In genomic region chr15:101983315-101983948, GRCm38 (mm10) we compare ENCODE assay signal across 8 mouse cellular contexts. TPM values are rescaled to one million over a fixed set of nuclear protein-coding genes. Genes with fewer than 3 reads are reported as not detected.
A peak's percentile ranks its signal among the peaks of the same experiment; 100 is the strongest.
DNase-seq lines count a peak whose midpoint lies in the region; ATAC-seq lines count a peak whose summit lies in the region.
"Had no signal": no experiment of that assay in that cellular context is flagged by ENCODE, and none has a peak within 500 bp of the region (broad histone marks: within the 10 kb centered on the region; RNA-seq: fewer than 3 reads in every experiment).

No protein-coding gene starts in this region.

- peak overlapping the region; percentile 37; the same call in 1 of the 2 replicates for H3K4me2 ChIP-seq in neural tube, embryonic 11.5 days (ENCODE audit: low read depth)
- peak overlapping the region; percentile 46 for H3K4me2 ChIP-seq in forebrain, embryonic 14.5 days (ENCODE audit: low read length)
- peak overlapping the region; percentile 57 for H3K4me2 ChIP-seq in liver, embryonic 12.5 days

- ATAC-seq in neural tube, embryonic 11.5 days (ENCODE audit: insufficient read depth, low FRiP score, low TSS enrichment): no peak
- ATAC-seq in forebrain, embryonic 14.5 days: no peak
- ATAC-seq in liver, embryonic 12.5 days: no peak

- no peak overlapping the region for H3K9ac ChIP-seq in neural tube, embryonic 11.5 days (ENCODE audit: low read length)
- peak overlapping the region; percentile 40; the same call in 1 of the 2 replicates for H3K9ac ChIP-seq in forebrain, embryonic 14.5 days (ENCODE audit: low read length)
- H3K9ac ChIP-seq in liver, embryonic 12.5 days: no peak overlapping the region

- no peaks in the 10 kb centered on the region for H3K36me3 ChIP-seq in neural tube, embryonic 11.5 days (ENCODE audit: control insufficient read depth, insufficient read depth, low read length)
- H3K36me3 ChIP-seq in forebrain, embryonic 14.5 days (ENCODE audit: control insufficient read depth, insufficient read depth, low read length): no peaks in the 10 kb centered on the region
- no peaks in the 10 kb centered on the region for H3K36me3 ChIP-seq in liver, embryonic 12.5 days

- no peak for DNase-seq in neural tube, embryonic 11.5 days (ENCODE audit: low spot score)
- DNase-seq in neural tube, embryonic 10.5 days (ENCODE audit: extremely low spot score, low spot score): no peak
- no peak for DNase-seq in forebrain, embryonic 14.5 days (ENCODE audit: low spot score)
- DNase-seq in testis, postnatal 10 days (ENCODE audit: low spot score): no peak
- DNase-seq in cerebellum, postnatal 25 days: no peak
- no peak for DNase-seq in adrenal gland, postnatal 25 days

- no peaks in the 10 kb centered on the region for H3K27me3 ChIP-seq in neural tube, embryonic 11.5 days (ENCODE audit: control insufficient read depth, insufficient read depth, low read length)
- H3K27me3 ChIP-seq in forebrain, embryonic 14.5 days (replicated peaks; ENCODE audit: control insufficient read depth, insufficient read depth, low read length): no peaks in the 10 kb centered on the region
- H3K27me3 ChIP-seq in liver, embryonic 12.5 days (replicated peaks): no peaks in the 10 kb centered on the region

- peaks cover 4% of the 10 kb centered on the region; the same call in 1 of the 2 replicates for H3K4me1 ChIP-seq in neural tube, embryonic 11.5 days (ENCODE audit: control insufficient read depth, insufficient read depth, low read length)
- no peaks in the 10 kb centered on the region for H3K4me1 ChIP-seq in forebrain, embryonic 14.5 days (ENCODE audit: control insufficient read depth, insufficient read depth, low read length)
- H3K4me1 ChIP-seq in liver, embryonic 12.5 days: peaks cover 25% of the 10 kb centered on the region

- H3K9me3 ChIP-seq in neural tube, embryonic 11.5 days (ENCODE audit: control insufficient read depth, low read length): no peaks in the 10 kb centered on the region
- H3K9me3 ChIP-seq in forebrain, embryonic 14.5 days (replicated peaks; ENCODE audit: control insufficient read depth, low read length): no peaks in the 10 kb centered on the region
- H3K9me3 ChIP-seq in liver, embryonic 12.5 days (replicated peaks): no peaks in the 10 kb centered on the region

- no peak overlapping the region for H3K4me3 ChIP-seq in neural tube, embryonic 11.5 days (ENCODE audit: low read depth, low read length)
- no peak overlapping the region for H3K4me3 ChIP-seq in forebrain, embryonic 14.5 days (ENCODE audit: low read depth, low read length)
- peak overlapping the region; percentile 28; the same call in 1 of the 2 replicates for H3K4me3 ChIP-seq in liver, embryonic 12.5 days

- no peak overlapping the region for H3K27ac ChIP-seq in neural tube, embryonic 11.5 days (ENCODE audit: low read depth, low read length)
- peak overlapping the region; percentile 84 for H3K27ac ChIP-seq in forebrain, embryonic 14.5 days (ENCODE audit: low read depth, low read length)
- peak overlapping the region; percentile 47; the same call in 1 of the 2 replicates for H3K27ac ChIP-seq in liver, embryonic 12.5 days

- WGBS in neural tube, embryonic 11.5 days: 80% methylated on average over 13 of the region's 13 CpGs
- WGBS in forebrain, embryonic 14.5 days: 81% methylated on average over 13 of the region's 13 CpGs
- WGBS in liver, embryonic 12.5 days (ENCODE audit: insufficient replicate concordance): 69% methylated on average over 13 of the region's 13 CpGs

RNA-seq across cellular contexts. Expression of gene Krt8, which starts 20.9 kb away (rescaled TPM):
- 13.1 and 13.5 TPM in 2 replicates for polyA plus RNA-seq in neural tube, embryonic 11.5 days (2014; fragmentation: Nextera tagmentation; extraction: Ambion mirVana)
- polyA plus RNA-seq in forebrain, embryonic 14.5 days (2014; fragmentation: Nextera tagmentation; extraction: Ambion mirVana): 2.7 and 3.7 TPM in 2 replicates
- 71.9 and 75.3 TPM in 2 replicates for polyA plus RNA-seq in liver, embryonic 12.5 days (2016; fragmentation: Nextera tagmentation; extraction: Ambion mirVana)
- 0.36 and 1.00 TPM in 2 replicates for total RNA-seq in adrenal gland, postnatal 25 days (2021)

RNA-seq across cellular contexts. Expression of gene Krt78, which starts 29.3 kb away (rescaled TPM):
- not detected in 2 replicates for polyA plus RNA-seq in neural tube, embryonic 11.5 days (2014; fragmentation: Nextera tagmentation; extraction: Ambion mirVana)
- polyA plus RNA-seq in forebrain, embryonic 14.5 days (2014; fragmentation: Nextera tagmentation; extraction: Ambion mirVana): not detected in 2 replicates
- not detected in 2 replicates for polyA plus RNA-seq in liver, embryonic 12.5 days (2016; fragmentation: Nextera tagmentation; extraction: Ambion mirVana)
- not detected in 2 replicates for total RNA-seq in adrenal gland, postnatal 25 days (2021)
- total RNA-seq: hematopoietic stem cell, adult 5-6 weeks had no signal

RNA-seq across cellular contexts. Expression of gene Krt79, which starts 43.3 kb away (rescaled TPM):
- polyA plus RNA-seq in neural tube, embryonic 11.5 days (2014; fragmentation: Nextera tagmentation; extraction: Ambion mirVana): 0.21 TPM in 1 of 2 replicates, not detected in the other
- 0.10 and 0.27 TPM in 2 replicates for polyA plus RNA-seq in forebrain, embryonic 14.5 days (2014; fragmentation: Nextera tagmentation; extraction: Ambion mirVana)
- not detected in 2 replicates for polyA plus RNA-seq in liver, embryonic 12.5 days (2016; fragmentation: Nextera tagmentation; extraction: Ambion mirVana)
- 0.57 and 0.76 TPM in 2 replicates for total RNA-seq in adrenal gland, postnatal 25 days (2021)
- total RNA-seq: hematopoietic stem cell, adult 5-6 weeks had no signal

RNA-seq across cellular contexts. Expression of gene Krt18, which starts 44.5 kb away (rescaled TPM):
- polyA plus RNA-seq in neural tube, embryonic 11.5 days (2014; fragmentation: Nextera tagmentation; extraction: Ambion mirVana): 8.1 and 10.1 TPM in 2 replicates
- polyA plus RNA-seq in forebrain, embryonic 14.5 days (2014; fragmentation: Nextera tagmentation; extraction: Ambion mirVana): 5.6 and 7.1 TPM in 2 replicates
- 72.7 and 77.6 TPM in 2 replicates for polyA plus RNA-seq in liver, embryonic 12.5 days (2016; fragmentation: Nextera tagmentation; extraction: Ambion mirVana)
- total RNA-seq in adrenal gland, postnatal 25 days (2021): 1.5 and 1.8 TPM in 2 replicates

RNA-seq across cellular contexts. Expression of gene Krt4, which starts 58.9 kb away (rescaled TPM):
- not detected in 2 replicates for polyA plus RNA-seq in neural tube, embryonic 11.5 days (2014; fragmentation: Nextera tagmentation; extraction: Ambion mirVana)
- not detected in 2 replicates for polyA plus RNA-seq in forebrain, embryonic 14.5 days (2014; fragmentation: Nextera tagmentation; extraction: Ambion mirVana)
- polyA plus RNA-seq in liver, embryonic 12.5 days (2016; fragmentation: Nextera tagmentation; extraction: Ambion mirVana): not detected in 2 replicates
- total RNA-seq in adrenal gland, postnatal 25 days (2021): not detected in 2 replicates
- total RNA-seq: hematopoietic stem cell, adult 5-6 weeks had no signal
